Mouse (Mus musculus): ENCODE data around the gene Atp10a.

The Atp10a gene

DNA sequence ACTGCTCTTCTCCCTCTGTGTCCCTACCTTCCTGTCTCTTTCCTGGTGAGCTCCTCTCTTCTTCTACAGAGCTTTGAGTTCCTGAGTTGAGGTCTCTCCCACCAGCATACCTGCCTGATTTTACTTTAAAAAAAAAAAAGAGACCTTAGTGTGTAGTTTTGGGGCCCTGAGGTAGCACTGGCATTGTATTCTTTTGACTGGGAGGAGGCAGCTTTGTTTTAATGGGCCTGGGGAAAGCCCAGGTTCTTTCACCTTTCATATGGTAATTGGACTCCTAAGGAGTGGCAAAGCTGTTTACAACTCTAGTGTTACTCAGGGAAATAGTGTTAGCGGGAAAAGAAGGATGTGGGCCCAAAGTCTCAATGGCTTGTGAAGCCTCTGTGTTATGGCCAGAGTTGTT is 12.7 kb downstream of the Atp10a start:
- no peak for DNase-seq (ENCODE audit: low read depth, low spot score)
- no peaks in the 10 kb centered on the region for H3K27me3 ChIP-seq (ENCODE audit: control insufficient read depth, insufficient read depth, low read length, poor library complexity, severe bottlenecking)
- no peaks in the 10 kb centered on the region for H3K36me3 ChIP-seq (ENCODE audit: control insufficient read depth, insufficient read depth, low read length, poor library complexity, severe bottlenecking)

DNA sequence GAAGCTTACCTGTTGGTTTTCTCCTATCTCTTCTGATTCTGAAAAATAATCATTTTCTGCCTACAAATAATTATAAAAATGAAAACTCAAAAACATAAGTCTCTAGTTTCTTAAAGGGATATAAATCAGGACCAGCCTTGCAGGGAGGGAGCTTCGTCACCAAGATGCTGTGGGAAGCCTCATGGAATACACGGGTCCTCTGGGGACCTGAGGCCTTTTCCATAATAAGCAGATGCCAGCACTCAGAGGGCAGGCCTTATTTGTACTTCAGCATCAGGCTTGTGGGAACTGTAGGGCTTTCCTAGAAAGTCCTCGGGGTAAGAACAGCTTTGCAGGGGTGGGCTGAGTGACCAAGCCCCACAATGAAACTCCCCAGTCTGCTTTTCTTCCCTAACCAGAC is 20.1 kb downstream of the Atp10a start:
- Histone ChIP-seq H3K27me3 (ENCODE audit: control insufficient read depth, insufficient read depth, low read length, poor library complexity, severe bottlenecking) (no peaks in the 10 kb centered on the region), H3K36me3 (ENCODE audit: control insufficient read depth, insufficient read depth, low read length, poor library complexity, severe bottlenecking) (no peaks in the 10 kb centered on the region)
- no peak for DNase-seq (ENCODE audit: low read depth, low spot score)

DNA sequence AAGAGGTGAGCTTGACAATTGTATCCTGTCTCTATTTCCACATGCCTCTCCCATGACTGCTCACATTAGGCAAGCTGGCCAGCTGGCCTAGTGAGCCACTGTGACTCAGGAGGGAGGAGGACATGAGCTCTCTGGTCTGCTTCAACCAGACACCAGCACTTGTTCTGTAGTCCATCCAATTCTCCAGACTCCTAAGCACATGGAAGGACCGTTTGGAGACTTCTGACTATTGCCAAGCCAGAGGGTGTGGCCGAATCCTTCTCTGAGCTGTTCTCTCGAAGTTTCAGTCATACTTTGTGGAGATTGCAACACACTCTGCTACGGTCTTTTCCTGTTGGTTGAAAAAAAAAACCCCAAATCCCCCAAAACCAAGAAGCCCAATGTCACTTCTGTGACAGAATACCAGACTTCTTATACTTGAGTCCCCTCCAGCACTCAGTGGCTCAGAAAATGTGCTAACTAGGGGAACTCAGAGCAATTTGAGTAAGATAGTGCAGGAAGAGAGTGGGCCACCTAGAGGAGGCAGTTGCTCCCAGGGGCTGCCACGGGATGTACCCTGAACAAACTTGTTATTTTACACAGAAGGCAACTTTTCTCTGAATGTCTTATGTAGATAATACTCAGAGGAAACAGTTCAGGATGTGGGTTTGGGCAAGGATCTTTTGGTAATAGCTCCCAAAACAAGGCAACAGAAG is 21.3 kb downstream of the Atp10a start:
- H3K27me3 ChIP-seq (ENCODE audit: control insufficient read depth, insufficient read depth, low read length, poor library complexity, severe bottlenecking): no peaks in the 10 kb centered on the region
- no peak for DNase-seq (ENCODE audit: low read depth, low spot score)
- H3K36me3 ChIP-seq (ENCODE audit: control insufficient read depth, insufficient read depth, low read length, poor library complexity, severe bottlenecking): no peaks in the 10 kb centered on the region

DNA sequence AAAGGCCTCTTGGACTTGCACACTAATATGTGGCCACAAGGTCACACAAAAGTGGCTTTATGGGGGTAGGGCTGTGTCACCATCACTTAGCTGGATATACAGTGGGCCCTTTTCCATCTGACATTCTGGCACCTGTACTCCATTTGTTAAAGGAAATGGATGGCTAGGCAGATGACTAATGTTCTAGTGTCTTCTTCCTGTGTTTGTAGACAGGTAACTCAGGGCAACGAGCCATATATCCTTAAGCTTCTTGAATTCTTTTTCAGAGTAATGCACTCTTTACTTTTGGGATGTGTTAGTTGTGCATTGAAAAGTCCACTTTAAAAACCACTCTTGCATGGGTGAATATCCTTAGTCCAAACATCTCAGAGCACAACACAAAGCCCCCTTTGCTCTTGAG is 30.0 kb downstream of the Atp10a start:
- DNase-seq (ENCODE audit: low read depth, low spot score): no peak
- H3K36me3 ChIP-seq (ENCODE audit: control insufficient read depth, insufficient read depth, low read length, poor library complexity, severe bottlenecking): no peaks in the 10 kb centered on the region
- H3K27me3 ChIP-seq (ENCODE audit: control insufficient read depth, insufficient read depth, low read length, poor library complexity, severe bottlenecking): no peaks in the 10 kb centered on the region

DNA sequence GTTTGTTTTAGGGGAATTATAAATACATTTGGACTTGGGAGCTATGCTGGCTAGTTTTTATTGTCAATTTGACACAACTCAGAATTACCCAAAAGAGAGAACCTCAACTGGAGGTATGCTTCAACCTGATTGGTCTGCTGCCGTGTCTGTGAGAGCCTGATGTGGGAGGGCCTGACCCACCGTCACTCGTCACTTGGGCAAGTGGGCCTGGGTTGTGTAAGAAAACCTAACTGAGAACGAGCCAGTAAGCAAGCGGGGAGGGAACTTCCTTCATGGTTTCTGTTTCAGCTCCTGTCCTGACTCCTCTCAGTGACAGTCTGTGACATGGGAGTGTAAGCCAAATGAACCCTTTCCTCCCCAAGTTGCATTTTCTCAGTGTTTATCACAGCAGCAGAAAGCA is 30.6 kb downstream of the Atp10a start:
- Histone ChIP-seq H3K36me3 (ENCODE audit: control insufficient read depth, insufficient read depth, low read length, poor library complexity, severe bottlenecking) (no peaks in the 10 kb centered on the region), H3K27me3 (ENCODE audit: control insufficient read depth, insufficient read depth, low read length, poor library complexity, severe bottlenecking) (no peaks in the 10 kb centered on the region)
- DNase-seq (ENCODE audit: low read depth, low spot score): peak; percentile 61

DNA sequence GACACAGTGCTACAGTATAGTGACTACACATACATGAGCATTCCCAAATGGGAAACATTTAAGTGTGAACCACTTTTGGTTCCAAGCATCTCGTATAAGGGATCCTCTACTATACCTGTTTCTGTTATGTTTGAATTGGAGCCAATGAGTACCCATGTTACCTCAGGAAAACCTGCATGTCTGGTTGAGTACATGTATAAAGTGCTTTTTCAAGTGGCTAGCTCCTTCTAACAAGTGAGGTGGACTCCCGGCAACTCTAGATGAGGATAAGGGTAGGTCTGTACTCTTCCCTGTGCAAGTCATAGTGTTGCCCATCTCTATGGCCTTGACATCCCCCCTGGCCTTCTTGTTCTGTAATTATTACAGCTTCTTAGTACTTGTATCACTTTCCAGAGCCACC is 31.0 kb downstream of the Atp10a start:
- DNase-seq (ENCODE audit: low read depth, low spot score): no peak
- no peaks in the 10 kb centered on the region for H3K27me3 ChIP-seq (ENCODE audit: control insufficient read depth, insufficient read depth, low read length, poor library complexity, severe bottlenecking)
- H3K36me3 ChIP-seq (ENCODE audit: control insufficient read depth, insufficient read depth, low read length, poor library complexity, severe bottlenecking): no peaks in the 10 kb centered on the region

DNA sequence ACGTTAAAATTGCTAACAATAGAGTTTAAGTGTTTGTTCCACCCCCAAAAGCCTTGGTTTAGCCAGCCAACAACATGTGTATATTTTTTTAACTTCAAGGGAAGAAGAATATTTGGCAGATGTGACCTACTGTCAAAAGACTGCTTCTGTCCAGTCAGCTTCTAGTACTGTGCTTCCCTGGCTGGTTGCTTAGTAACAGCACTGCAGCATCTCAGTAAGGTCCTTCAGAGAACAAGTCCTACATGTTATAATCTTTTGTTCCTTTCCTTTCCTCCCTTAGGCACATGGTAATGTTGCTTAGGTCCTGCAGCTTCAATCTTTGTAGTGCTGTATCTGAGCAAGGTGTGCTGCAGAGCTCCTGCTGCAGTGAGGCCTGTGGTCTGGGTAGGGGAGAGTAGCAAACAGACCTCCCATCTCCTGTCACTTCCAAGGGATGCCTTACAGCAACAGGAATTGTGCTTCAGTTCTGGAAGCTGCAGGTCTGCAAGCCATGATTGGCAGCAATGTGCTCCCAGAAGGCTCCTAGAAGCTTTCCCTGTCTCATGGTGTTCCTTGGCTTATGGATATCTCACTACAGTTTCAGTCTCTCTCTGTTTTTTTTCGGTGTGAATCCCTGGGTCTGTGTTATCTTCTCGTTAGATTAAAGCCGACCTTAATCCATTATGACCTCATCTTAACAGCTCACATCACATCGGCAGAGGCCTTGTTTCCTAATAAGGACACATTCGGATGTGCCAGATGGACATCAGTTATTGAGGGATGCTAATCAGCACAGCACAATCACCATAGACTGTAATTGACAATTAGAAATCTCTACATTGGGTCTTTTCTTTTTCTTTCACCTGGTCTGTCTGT is 34.3 kb downstream of the Atp10a start:
- no peak for DNase-seq (ENCODE audit: low read depth, low spot score)
- Histone ChIP-seq H3K27me3 (ENCODE audit: control insufficient read depth, insufficient read depth, low read length, poor library complexity, severe bottlenecking) (no peaks in the 10 kb centered on the region), H3K36me3 (ENCODE audit: control insufficient read depth, insufficient read depth, low read length, poor library complexity, severe bottlenecking) (no peaks in the 10 kb centered on the region)

DNA sequence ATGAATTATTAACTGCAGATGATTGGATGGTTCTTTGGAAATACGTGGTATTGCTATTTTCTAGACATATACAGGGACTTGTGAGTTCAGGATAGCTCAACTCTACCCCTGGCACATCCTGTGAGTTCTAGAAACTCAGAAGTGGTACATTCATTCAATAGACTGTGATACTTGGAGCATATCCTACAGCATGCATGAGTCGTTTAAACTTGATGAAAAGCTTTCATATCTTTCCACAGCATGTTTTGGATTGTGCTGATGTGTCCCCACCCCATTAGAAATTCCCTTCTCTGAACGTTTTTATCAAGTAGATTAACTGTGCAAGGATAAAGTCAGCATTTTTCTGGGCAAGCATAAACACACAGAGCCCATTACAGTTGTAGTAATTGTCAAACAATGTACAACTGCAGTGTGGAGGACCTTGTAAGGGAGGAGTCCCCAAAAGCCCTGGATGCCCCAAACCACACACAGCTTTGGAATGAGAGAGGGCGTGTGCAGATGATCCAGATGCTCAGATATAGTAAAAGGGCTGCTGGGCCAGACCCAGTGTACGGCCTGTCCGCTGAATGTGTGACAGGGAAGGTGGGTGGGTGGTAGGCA is 35.1 kb downstream of the Atp10a start:
- DNase-seq (ENCODE audit: low read depth, low spot score): no peak
- Histone ChIP-seq H3K36me3 (ENCODE audit: control insufficient read depth, insufficient read depth, low read length, poor library complexity, severe bottlenecking) (no peaks in the 10 kb centered on the region), H3K27me3 (ENCODE audit: control insufficient read depth, insufficient read depth, low read length, poor library complexity, severe bottlenecking) (no peaks in the 10 kb centered on the region)

DNA sequence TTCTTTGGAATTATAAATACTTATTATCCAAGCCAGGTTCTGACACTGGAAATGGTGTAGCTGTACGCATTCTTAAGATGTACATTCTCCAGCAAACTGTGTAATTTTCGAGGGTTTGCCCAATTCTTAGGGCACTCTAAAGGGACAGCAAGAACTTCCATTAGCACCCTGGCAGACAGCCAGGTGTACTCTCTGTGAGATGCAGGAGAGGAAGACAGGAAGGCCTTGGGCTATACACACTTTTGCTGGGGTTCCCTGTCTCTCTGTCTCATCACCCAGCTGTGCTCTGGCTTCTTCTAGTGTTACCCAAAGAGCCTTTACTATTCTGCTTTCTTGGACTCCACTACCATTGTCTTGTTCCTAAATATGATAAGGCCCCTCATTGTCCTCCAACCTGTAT is 36.7 kb downstream of the Atp10a start:
- Histone ChIP-seq H3K27me3 (ENCODE audit: control insufficient read depth, insufficient read depth, low read length, poor library complexity, severe bottlenecking) (no peaks in the 10 kb centered on the region), H3K36me3 (ENCODE audit: control insufficient read depth, insufficient read depth, low read length, poor library complexity, severe bottlenecking) (no peaks in the 10 kb centered on the region)
- no peak for DNase-seq (ENCODE audit: low read depth, low spot score)

DNA sequence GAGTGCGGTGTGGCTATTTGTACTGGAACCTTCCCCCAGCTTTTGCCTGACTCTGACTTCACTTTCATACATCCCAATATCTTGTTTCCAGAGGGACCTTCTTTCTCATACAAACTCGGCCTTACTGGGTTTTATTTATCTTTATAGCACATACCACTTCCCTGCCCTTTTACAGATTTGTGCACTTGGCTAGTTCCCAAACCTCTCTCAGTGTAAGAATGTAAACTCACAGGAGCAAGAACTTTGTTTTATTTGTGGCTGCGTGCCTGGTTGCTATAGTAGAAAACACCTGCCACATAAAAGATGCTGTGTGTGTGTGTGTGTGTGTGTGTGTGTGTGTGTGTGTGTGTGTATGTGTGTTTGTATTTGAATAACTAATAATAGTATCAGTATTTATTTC is 37.4 kb downstream of the Atp10a start:
- H3K36me3 ChIP-seq (ENCODE audit: control insufficient read depth, insufficient read depth, low read length, poor library complexity, severe bottlenecking): no peaks in the 10 kb centered on the region
- DNase-seq (ENCODE audit: low read depth, low spot score): no peak
- no peaks in the 10 kb centered on the region for H3K27me3 ChIP-seq (ENCODE audit: control insufficient read depth, insufficient read depth, low read length, poor library complexity, severe bottlenecking)

DNA sequence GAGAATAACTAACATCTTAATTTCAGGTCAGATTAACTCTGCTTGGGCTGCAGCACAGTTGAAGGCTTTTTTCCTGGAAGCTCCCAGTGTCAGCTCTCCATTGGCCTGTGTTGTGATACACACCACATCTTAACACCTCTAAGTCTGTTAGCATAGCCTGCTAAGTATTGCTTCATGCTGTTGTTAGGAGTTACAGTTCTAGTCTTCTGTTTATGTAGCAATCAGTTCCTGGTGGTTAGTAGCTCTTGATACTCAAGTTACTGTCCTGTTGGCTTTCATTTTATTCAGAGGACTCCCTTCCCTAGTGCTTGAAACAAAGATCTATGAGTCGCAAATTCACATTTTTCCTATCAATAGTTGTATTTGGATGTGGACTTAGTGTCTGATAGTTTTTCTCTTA is 39.7 kb downstream of the Atp10a start:
- Histone ChIP-seq H3K36me3 (ENCODE audit: control insufficient read depth, insufficient read depth, low read length, poor library complexity, severe bottlenecking) (no peaks in the 10 kb centered on the region), H3K27me3 (ENCODE audit: control insufficient read depth, insufficient read depth, low read length, poor library complexity, severe bottlenecking) (no peaks in the 10 kb centered on the region)
- no peak for DNase-seq (ENCODE audit: low read depth, low spot score)

DNA sequence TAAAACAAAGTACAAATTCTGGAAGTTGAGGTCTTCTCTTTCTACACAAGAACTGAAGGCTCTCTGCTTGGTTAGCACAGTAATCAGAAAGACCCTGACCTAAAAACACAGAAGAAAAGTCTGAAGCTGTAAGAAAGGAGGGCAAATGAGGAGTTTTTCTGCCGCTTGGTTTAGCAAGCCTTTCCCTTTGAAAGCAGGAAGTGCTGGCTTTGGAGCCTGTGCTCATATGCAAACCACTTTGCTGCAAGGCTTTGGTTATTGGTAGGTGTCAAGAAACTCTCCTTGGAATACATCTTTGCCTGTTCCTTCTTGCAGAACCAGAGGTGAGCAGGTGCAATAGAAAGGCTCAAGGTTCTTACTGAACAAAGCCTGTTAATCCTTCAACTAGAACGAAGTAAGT is 41.1 kb downstream of the Atp10a start:
- DNase-seq (ENCODE audit: low read depth, low spot score): no peak
- Histone ChIP-seq H3K36me3 (ENCODE audit: control insufficient read depth, insufficient read depth, low read length, poor library complexity, severe bottlenecking) (no peaks in the 10 kb centered on the region), H3K27me3 (ENCODE audit: control insufficient read depth, insufficient read depth, low read length, poor library complexity, severe bottlenecking) (no peaks in the 10 kb centered on the region)

DNA sequence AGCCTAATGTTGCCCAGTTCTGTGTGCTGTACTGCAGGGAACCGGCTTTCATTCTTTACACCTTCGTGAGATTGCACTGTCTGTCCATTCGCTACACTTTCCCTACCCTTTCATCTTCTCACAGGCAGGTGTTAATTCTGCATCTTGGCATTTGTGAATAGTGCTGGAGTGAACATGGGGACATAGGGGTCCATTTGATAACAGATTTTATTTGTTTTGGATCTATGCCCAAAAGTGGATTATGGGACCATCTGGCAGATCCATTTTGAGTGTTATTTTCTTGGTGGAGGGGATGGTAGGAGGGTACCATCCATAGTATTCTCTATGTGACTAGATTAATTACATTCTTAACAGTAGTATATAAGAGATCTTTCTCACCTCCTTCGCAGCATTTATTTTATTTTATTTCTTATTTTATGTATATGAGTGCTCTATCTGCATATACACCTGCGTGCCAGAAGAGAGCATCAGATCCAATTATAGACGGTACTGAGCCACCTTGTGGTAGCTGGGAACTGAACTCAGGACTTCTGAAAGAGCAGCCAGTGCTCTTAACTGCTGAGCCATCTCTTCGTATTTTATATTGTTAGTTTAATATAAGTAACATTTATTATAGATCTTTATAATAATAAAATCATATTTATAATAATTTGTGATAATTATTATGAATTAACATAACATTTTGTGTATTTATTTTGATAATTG is 42.9 kb downstream of the Atp10a start:
- DNase-seq (ENCODE audit: low read depth, low spot score): no peak
- Histone ChIP-seq H3K27me3 (ENCODE audit: control insufficient read depth, insufficient read depth, low read length, poor library complexity, severe bottlenecking) (no peaks in the 10 kb centered on the region), H3K36me3 (ENCODE audit: control insufficient read depth, insufficient read depth, low read length, poor library complexity, severe bottlenecking) (no peaks in the 10 kb centered on the region)

DNA sequence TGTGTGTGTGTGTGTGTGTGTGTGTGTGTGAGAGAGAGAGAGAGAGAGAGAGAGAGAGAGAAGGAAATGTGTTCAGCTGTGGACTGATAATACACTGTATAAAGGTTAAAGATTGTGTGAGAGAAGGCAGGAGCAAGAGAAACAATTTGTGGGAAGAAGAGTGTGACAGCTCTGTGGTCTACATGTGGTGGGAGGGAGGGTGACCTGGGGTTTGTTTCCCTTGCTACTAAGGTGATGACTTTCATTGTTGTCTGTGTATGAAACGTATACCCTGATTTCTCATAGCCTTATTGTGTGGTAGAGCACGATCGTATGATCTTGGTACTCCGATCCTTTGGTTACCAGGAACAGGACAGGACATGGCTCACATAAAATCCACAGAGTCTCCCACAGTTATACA is 45.3 kb downstream of the Atp10a start:
- no peak for DNase-seq (ENCODE audit: low read depth, low spot score)
- no peaks in the 10 kb centered on the region for H3K27me3 ChIP-seq (ENCODE audit: control insufficient read depth, insufficient read depth, low read length, poor library complexity, severe bottlenecking)
- H3K36me3 ChIP-seq (ENCODE audit: control insufficient read depth, insufficient read depth, low read length, poor library complexity, severe bottlenecking): no peaks in the 10 kb centered on the region

DNA sequence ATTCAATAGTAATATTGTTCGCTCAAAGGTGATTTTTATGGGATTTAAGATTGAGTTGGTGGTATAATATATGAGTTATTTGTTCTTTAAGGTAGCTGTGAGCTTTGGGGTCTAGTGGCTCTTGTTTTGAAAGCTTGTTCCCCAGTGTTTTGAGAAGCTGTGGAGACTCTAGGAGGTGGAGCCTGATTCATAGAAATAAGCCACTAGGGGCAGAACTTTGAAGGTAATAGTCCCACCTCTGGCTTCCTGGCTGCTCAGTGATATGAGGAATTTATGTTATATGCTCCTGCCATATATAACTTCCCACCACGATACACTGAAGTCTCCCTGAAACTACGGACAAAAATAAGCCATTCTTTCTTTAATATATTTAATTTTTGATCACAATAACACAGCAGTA is 49.2 kb downstream of the Atp10a start:
- no peaks in the 10 kb centered on the region for H3K27me3 ChIP-seq (ENCODE audit: control insufficient read depth, insufficient read depth, low read length, poor library complexity, severe bottlenecking)
- no peak for DNase-seq (ENCODE audit: low read depth, low spot score)
- no peaks in the 10 kb centered on the region for H3K36me3 ChIP-seq (ENCODE audit: control insufficient read depth, insufficient read depth, low read length, poor library complexity, severe bottlenecking)

All from splenic B cell, adult 2 months (primary cell).